ENCODE assay signal across 16 mouse cellular contexts in genomic region chr19:47213470-47213869, GRCm38 (mm10). TPM values are rescaled to one million over a fixed set of nuclear protein-coding genes. Genes with fewer than 3 reads are reported as not detected.
DNase-seq lines count a peak whose midpoint lies in the region; ATAC-seq and TF ChIP-seq lines count a peak whose summit lies in the region.
"Had no signal": no experiment of that assay in that cellular context is flagged by ENCODE, and none has a peak within 500 bp of the region (broad histone marks: within the 10 kb centered on the region; RNA-seq: fewer than 3 reads in every experiment).

No protein-coding gene starts in this region.

- DNase-seq in CD4-positive, CD25-positive, alpha-beta regulatory T cell, adult 2 months (ENCODE audit: low read depth, low spot score), result peak; percentile 5
- no peak for DNase-seq in midbrain, postnatal 0 days (ENCODE audit: low spot score)
- peak; percentile 8 for DNase-seq in splenic B cell, adult 2 months (ENCODE audit: low read depth, low spot score)
- DNase-seq in forebrain, embryonic 14.5 days (ENCODE audit: low spot score), result no peak
- DNase-seq: heart, postnatal 36 days; kidney, postnatal 25 days; lung, postnatal 10 days; right cerebral cortex, postnatal 25 days had no signal

- H3K9me3 ChIP-seq in intestine, postnatal 0 days (ENCODE audit: control insufficient read depth), result no peaks in the 10 kb centered on the region
- H3K9me3 ChIP-seq in intestine, embryonic 16.5 days (ENCODE audit: control insufficient read depth, low read length), result no peaks in the 10 kb centered on the region
- no peaks in the 10 kb centered on the region for H3K9me3 ChIP-seq in midbrain, postnatal 0 days (ENCODE audit: low read length)
- no peaks in the 10 kb centered on the region for H3K9me3 ChIP-seq in midbrain, embryonic 15.5 days
- H3K9me3 ChIP-seq in forebrain, embryonic 14.5 days (replicated peaks; ENCODE audit: control insufficient read depth, low read length), result no peaks in the 10 kb centered on the region
- H3K9me3 ChIP-seq: limb, embryonic 12.5 days had no signal

- WGBS in intestine, postnatal 0 days, result 68% methylated on average over 1 of the region's 1 CpGs
- 71% methylated on average over 1 of the region's 1 CpGs for WGBS in intestine, embryonic 16.5 days
- WGBS in midbrain, postnatal 0 days, result 71% methylated on average over 1 of the region's 1 CpGs
- whole genome bisulfite sequencing in midbrain, embryonic 15.5 days, result 80% methylated on average over 1 of the region's 1 CpGs
- WGBS in forebrain, embryonic 14.5 days, result 57% methylated on average over 1 of the region's 1 CpGs

- no peak overlapping the region for H3K9ac ChIP-seq in intestine, postnatal 0 days (ENCODE audit: low read depth, low read length)
- H3K9ac ChIP-seq in intestine, embryonic 16.5 days (ENCODE audit: low read depth, low read length), result no peak overlapping the region
- H3K9ac ChIP-seq in midbrain, postnatal 0 days (replicated peaks; ENCODE audit: low read length, poor library complexity, severe bottlenecking), result no peak overlapping the region
- no peak overlapping the region for H3K9ac ChIP-seq in midbrain, embryonic 15.5 days
- H3K9ac ChIP-seq in forebrain, embryonic 14.5 days (ENCODE audit: low read length), result no peak overlapping the region
- H3K9ac ChIP-seq: limb, embryonic 12.5 days had no signal

- ATAC-seq in CD4-positive, CD25-positive, alpha-beta regulatory T cell, adult 4 months, result no peak
- ATAC-seq in intestine, postnatal 0 days, result no peak
- no peak for ATAC-seq in intestine, embryonic 16.5 days
- ATAC-seq in midbrain, postnatal 0 days (ENCODE audit: low FRiP score), result no peak
- ATAC-seq in midbrain, embryonic 15.5 days (replicated peaks), result no peak
- no peak for ATAC-seq in forebrain, embryonic 14.5 days
- ATAC-seq: inflammation-experienced regulatory T-cells, adult 6 months had no signal

- H3K4me2 ChIP-seq in intestine, postnatal 0 days (replicated peaks; ENCODE audit: low read depth), result no peak overlapping the region
- H3K4me2 ChIP-seq in intestine, embryonic 16.5 days (ENCODE audit: low read depth, low read length), result no peak overlapping the region
- no peak overlapping the region for H3K4me2 ChIP-seq in midbrain, postnatal 0 days (ENCODE audit: low read depth, low read length, poor library complexity, severe bottlenecking)
- no peak overlapping the region for H3K4me2 ChIP-seq in midbrain, embryonic 15.5 days
- no peak overlapping the region for H3K4me2 ChIP-seq in forebrain, embryonic 14.5 days (ENCODE audit: low read length)
- H3K4me2 ChIP-seq: limb, embryonic 12.5 days had no signal

- H3K27ac ChIP-seq in intestine, postnatal 0 days (ENCODE audit: low read depth, low read length), result no peak overlapping the region
- no peak overlapping the region for H3K27ac ChIP-seq in intestine, embryonic 16.5 days (ENCODE audit: low read length)
- no peak overlapping the region for H3K27ac ChIP-seq in midbrain, postnatal 0 days (ENCODE audit: low read depth, low read length)
- no peak overlapping the region for H3K27ac ChIP-seq in midbrain, embryonic 15.5 days
- H3K27ac ChIP-seq in forebrain, embryonic 14.5 days (ENCODE audit: low read depth, low read length), result no peak overlapping the region
- H3K27ac ChIP-seq: limb, embryonic 12.5 days had no signal

- no peaks in the 10 kb centered on the region for H3K4me1 ChIP-seq in intestine, postnatal 0 days (replicated peaks; ENCODE audit: control insufficient read depth, insufficient read depth, low read length)
- 0 out of 2 replicates have a peak, but pooled peaks cover 5% of the 10 kb centered on the region for H3K4me1 ChIP-seq in intestine, embryonic 16.5 days (ENCODE audit: control insufficient read depth, insufficient read depth, low read length)
- 0 out of 2 replicates have a peak, but pooled peaks cover 2% of the 10 kb centered on the region for H3K4me1 ChIP-seq in midbrain, postnatal 0 days (ENCODE audit: insufficient read depth, low read length)
- peaks cover 10% of the 10 kb centered on the region for H3K4me1 ChIP-seq in midbrain, embryonic 15.5 days
- 0 out of 2 replicates have a peak, but pooled peaks cover 3% of the 10 kb centered on the region for H3K4me1 ChIP-seq in forebrain, embryonic 14.5 days (ENCODE audit: control insufficient read depth, insufficient read depth, low read length)
- H3K4me1 ChIP-seq: limb, embryonic 12.5 days had no signal

- no peaks in the 10 kb centered on the region for H3K36me3 ChIP-seq in intestine, postnatal 0 days (ENCODE audit: control insufficient read depth, insufficient read depth)
- no peaks in the 10 kb centered on the region for H3K36me3 ChIP-seq in intestine, embryonic 16.5 days (ENCODE audit: control insufficient read depth, insufficient read depth, low read length)
- H3K36me3 ChIP-seq in midbrain, postnatal 0 days (ENCODE audit: insufficient read depth, low read length), result no peaks in the 10 kb centered on the region
- H3K36me3 ChIP-seq in midbrain, embryonic 15.5 days (replicated peaks), result no peaks in the 10 kb centered on the region
- no peaks in the 10 kb centered on the region for H3K36me3 ChIP-seq in splenic B cell, adult 2 months (ENCODE audit: control insufficient read depth, insufficient read depth, low read length, poor library complexity, severe bottlenecking)
- no peaks in the 10 kb centered on the region for H3K36me3 ChIP-seq in forebrain, embryonic 14.5 days (ENCODE audit: control insufficient read depth, insufficient read depth, low read length)
- H3K36me3 ChIP-seq: limb, embryonic 12.5 days had no signal

- no peaks in the 10 kb centered on the region for H3K27me3 ChIP-seq in intestine, postnatal 0 days (replicated peaks; ENCODE audit: control insufficient read depth, insufficient read depth, low read length)
- no peaks in the 10 kb centered on the region for H3K27me3 ChIP-seq in intestine, embryonic 16.5 days (replicated peaks; ENCODE audit: control insufficient read depth, insufficient read depth, low read length)
- H3K27me3 ChIP-seq in midbrain, postnatal 0 days (ENCODE audit: insufficient read depth, low read length), result no peaks in the 10 kb centered on the region
- H3K27me3 ChIP-seq in midbrain, embryonic 15.5 days (replicated peaks), result no peaks in the 10 kb centered on the region
- H3K27me3 ChIP-seq in splenic B cell, adult 2 months (ENCODE audit: control insufficient read depth, insufficient read depth, low read length, poor library complexity, severe bottlenecking), result no peaks in the 10 kb centered on the region
- H3K27me3 ChIP-seq in forebrain, embryonic 14.5 days (replicated peaks; ENCODE audit: control insufficient read depth, insufficient read depth, low read length), result no peaks in the 10 kb centered on the region
- H3K27me3 ChIP-seq: limb, embryonic 12.5 days had no signal

- TF ChIP-seq CTCF in intestine, postnatal 0 days (IDR thresholded peaks at IDR 0.05; ENCODE audit: low read depth), result peak; percentile 39
- peak; percentile 50 for TF ChIP-seq CTCF in midbrain, postnatal 0 days (IDR thresholded peaks at IDR 0.05)

- H3K4me3 ChIP-seq in intestine, postnatal 0 days (ENCODE audit: low read depth, low read length), result no peak overlapping the region
- H3K4me3 ChIP-seq in intestine, embryonic 16.5 days (ENCODE audit: low read length), result no peak overlapping the region
- H3K4me3 ChIP-seq in midbrain, postnatal 0 days (ENCODE audit: low read depth, low read length), result no peak overlapping the region
- H3K4me3 ChIP-seq in midbrain, embryonic 15.5 days, result no peak overlapping the region
- H3K4me3 ChIP-seq in forebrain, embryonic 14.5 days (ENCODE audit: low read depth, low read length), result no peak overlapping the region
- H3K4me3 ChIP-seq: limb, embryonic 12.5 days had no signal

RNA-seq across cellular contexts. Expression of gene Neurl1a, which starts 34.9 kb away (rescaled TPM):
- under 1 TPM; 0.20 to 0.47 TPM for polyA plus RNA-seq in CD4-positive, CD25-positive, alpha-beta regulatory T cell, adult 4 months (2017; shearing (Covaris generic))
- 2.4 and 2.6 TPM in 2 replicates for polyA plus RNA-seq in intestine, postnatal 0 days (2015; fragmentation: Nextera tagmentation; extraction: Ambion mirVana)
- 3.7 and 4.2 TPM in 2 replicates for polyA plus RNA-seq in intestine, embryonic 16.5 days (2015; fragmentation: Nextera tagmentation; extraction: Ambion mirVana)
- 66.9 and 82.4 TPM in 2 replicates for total RNA-seq in midbrain, postnatal 0 days (2014; rRNA removed)
- polyA plus RNA-seq in midbrain, postnatal 0 days (2015; fragmentation: Nextera tagmentation; extraction: Ambion mirVana), result 16.2 and 16.8 TPM in 2 replicates
- 14.8 and 15.0 TPM in 2 replicates for polyA plus RNA-seq in midbrain, embryonic 15.5 days (2015; fragmentation: Nextera tagmentation; extraction: Ambion mirVana)
- 3.7 and 6.4 TPM in 2 replicates for polyA plus RNA-seq in forebrain, embryonic 14.5 days (2014; fragmentation: Nextera tagmentation; extraction: Ambion mirVana)

RNA-seq across cellular contexts. Expression of gene Calhm3, which starts 55.9 kb away (rescaled TPM):
- polyA plus RNA-seq in CD4-positive, CD25-positive, alpha-beta regulatory T cell, adult 4 months (2017; shearing (Covaris generic)), result not detected
- polyA plus RNA-seq in intestine, postnatal 0 days (2015; fragmentation: Nextera tagmentation; extraction: Ambion mirVana), result 0.43 and 0.95 TPM in 2 replicates
- polyA plus RNA-seq in intestine, embryonic 16.5 days (2015; fragmentation: Nextera tagmentation; extraction: Ambion mirVana), result 0.88 and 1.1 TPM in 2 replicates
- total RNA-seq in midbrain, postnatal 0 days (2014; rRNA removed), result 0.33 TPM in 1 of 2 replicates, not detected in the other
- polyA plus RNA-seq in midbrain, postnatal 0 days (2015; fragmentation: Nextera tagmentation; extraction: Ambion mirVana), result 0.22 TPM in 1 of 2 replicates, not detected in the other
- polyA plus RNA-seq in midbrain, embryonic 15.5 days (2015; fragmentation: Nextera tagmentation; extraction: Ambion mirVana), result not detected in 2 replicates
- not detected in 2 replicates for polyA plus RNA-seq in forebrain, embryonic 14.5 days (2014; fragmentation: Nextera tagmentation; extraction: Ambion mirVana)
- total RNA-seq: heart, postnatal 36 days; layer of hippocampus, postnatal 25 days had no signal
- polyA plus RNA-seq: embryonic facial prominence, embryonic 11.5 days; inflammation-experienced regulatory T-cells, adult 6 months; limb, embryonic 12.5 days had no signal

Comparison
In these comparisons a context has a peak if more than half of its experiments do, and no peak if none do; other contexts are left out.
1. DNase-seq: peak in CD4-positive, CD25-positive, alpha-beta regulatory T cell, adult 2 months (single experiment) and splenic B cell, adult 2 months (single experiment); none in midbrain, postnatal 0 days (single experiment) and forebrain, embryonic 14.5 days (single experiment).